Mouse (Mus musculus) frontal cortex, adult 2 months (tissue): ENCODE measurements around the gene Klra2. TPM values are rescaled to one million over a fixed set of nuclear protein-coding genes. Genes with fewer than 3 reads are reported as not detected.
"Not testable (repeated sequence)": the region's sequence is repeated elsewhere in the genome, so short reads cannot be mapped to it uniquely, and the experiment has no call there.

Experiments used
- DNase-seq, 2 experiments: peaks; one replicate each; pipeline ENCODE4 v3.0.0; 2022; ENCODE audit warnings: low spot score in 1 of 2; ENCODE audit errors: extremely low spot score in 1 of 2
- polyA plus RNA-seq: library from polyadenylated mRNA; depleted of rRNA; stranded (reverse); fragments of >200 nt; gene quantifications from 2 replicates; pipeline ENCODE4 v1.2.3, GENCODE M21; 2012; rRNA removed

Klra2 gene
- 0.18 and 0.23 TPM in 2 replicates for polyA plus RNA-seq

GRCm38 (mm10) chr6:131247206-131247605, at the start of gene Klra2:
TSS of gene Klra2 (minus strand) at chr6:131247362.
- no peak for DNase-seq

DNA sequence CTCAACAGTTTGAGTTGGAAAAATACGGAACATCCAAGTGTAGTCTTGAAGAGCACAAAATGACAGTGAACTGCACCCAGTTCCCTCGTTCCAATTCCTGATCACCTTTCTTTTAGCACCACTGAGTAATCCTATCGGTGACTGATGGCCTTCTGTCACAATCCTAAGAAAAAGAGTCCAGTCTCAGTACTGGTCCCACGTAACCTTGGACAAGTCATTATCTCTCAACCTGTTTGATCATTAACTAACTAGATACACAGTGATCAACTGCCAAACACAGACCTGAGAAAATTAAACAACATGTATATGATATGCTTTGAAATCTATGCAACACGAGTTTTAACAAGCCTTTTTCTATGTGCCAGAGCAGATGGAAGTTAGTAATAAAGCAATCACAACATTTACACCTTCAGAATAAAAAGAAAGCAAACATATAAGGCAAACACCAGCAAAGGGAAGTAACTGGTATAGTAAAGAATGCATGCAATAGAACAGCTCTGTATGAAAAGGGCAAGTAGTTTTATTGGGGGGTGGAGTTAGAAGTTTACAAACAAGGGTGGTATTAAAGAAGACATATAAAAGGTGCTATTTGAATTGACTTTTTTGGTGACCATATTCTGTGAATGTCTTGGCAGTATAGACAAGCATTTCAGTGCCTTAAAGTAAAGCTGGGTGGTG, 47.4 kb upstream of the Klra2 start:
- DNase-seq = no peak

DNA sequence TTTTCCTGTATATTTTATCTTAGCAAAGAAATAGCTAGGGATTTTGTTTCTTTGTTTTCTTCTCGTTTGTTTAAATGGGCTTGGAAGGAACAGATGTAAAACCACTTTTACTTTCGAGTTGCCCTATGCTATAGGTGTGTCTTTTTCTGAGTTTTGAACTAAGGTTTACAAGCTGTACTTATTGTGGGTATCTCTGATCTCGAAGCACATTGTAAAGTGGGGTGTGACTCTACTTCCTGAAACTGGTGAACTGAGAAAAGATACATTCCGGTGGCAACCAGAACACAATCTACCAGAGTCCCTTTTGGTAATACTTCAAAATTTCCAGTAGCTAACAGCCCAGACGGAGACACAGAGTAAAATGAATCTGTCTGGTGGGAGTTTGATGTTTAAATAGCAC, 46.8 kb upstream of the Klra2 start:
- DNase-seq = no peak

DNA sequence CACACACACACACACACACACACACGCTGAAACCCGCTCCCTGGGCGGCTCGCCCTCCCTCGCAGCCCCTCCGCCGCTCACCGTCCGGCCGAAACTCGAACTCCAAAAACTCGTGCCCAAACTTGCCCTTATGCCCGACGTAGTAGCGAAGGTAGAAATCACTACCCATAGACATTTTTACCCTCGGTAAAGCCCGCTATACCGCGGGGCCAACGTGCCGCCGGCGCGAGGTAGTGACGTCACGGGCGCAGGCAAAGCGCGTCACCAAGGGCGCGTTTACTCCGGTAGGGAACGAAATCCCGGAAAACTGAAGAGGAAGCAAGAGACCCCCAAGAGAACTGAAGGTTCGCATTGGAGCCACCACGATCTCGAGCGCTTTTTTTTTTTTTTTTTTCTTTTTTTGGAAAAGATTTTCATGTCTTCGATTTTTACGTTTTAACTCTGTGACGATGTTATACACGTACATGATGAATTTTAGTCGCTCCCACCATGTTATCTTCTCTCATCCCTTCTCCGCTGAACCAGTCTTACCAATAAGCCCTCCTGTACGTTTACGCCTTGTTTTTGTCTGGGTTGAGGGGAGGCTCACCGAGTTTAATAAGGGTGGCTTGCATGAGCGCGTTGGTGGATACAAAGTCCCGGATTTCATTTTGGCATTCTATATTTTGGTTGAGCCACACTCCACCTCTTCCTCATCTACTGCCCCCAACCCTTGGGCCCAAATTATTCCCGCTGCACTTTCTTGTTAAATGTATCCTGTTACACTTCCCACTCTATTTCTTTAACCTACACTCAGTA, 46.0 kb upstream of the Klra2 start, which contains the start of gene Magohb:
TSS of gene Magohb (minus strand) at position 254 of the 798 bp plus-strand sequence.
- DNase-seq = peak; percentile 31 to 91

DNA sequence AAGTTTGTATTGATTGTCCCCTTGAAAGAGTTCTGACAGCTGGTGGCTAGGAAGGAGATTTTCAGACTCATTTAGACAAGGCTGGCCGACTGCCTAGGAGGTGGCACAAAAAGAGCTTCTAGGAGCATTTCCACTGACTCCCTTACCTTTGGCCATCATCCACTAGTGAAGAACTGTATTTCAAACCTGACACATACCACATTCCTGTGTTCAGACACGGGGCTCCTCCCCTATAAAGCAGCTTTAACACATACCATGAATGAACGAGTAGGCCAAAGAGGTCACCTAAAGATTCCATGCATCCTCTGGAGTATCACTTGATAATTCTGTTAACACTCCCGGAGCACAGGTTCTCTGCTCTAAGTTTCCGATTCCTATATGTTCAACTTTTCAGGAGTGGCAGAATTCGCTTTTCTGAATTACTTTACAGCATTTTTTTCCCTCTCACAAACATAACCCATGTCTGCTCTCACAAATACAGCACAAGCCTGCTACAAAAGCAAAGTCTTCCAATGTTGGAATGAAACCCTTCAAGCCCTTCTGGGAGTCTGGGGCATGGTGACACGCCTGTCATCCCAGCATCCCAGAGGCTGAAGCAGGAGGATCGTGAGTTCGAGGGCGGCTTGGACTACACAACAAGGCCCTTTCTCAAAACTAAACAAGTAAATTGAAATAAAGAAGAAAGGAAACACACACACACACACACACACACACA, 45.3 kb upstream of the Klra2 start:
- DNase-seq = peak in 1 of 2 experiments; percentile 33

GRCm38 (mm10) chr6:131290430-131290829, 43.3 kb upstream of the Klra2 start:
- peak in 1 of 2 experiments; percentile 41 for DNase-seq

GRCm38 (mm10) chr6:131278160-131278559, 31.0 kb upstream of the Klra2 start:
- not testable (repeated sequence) for DNase-seq

- DNase-seq = no peak
These were observed 29.5 kb upstream of the Klra2 start for GRCm38 (mm10) chr6:131276659-131277058.

- DNase-seq = no peak
These were observed 25.1 kb upstream of the Klra2 start for GRCm38 (mm10) chr6:131272311-131272710.

DNA sequence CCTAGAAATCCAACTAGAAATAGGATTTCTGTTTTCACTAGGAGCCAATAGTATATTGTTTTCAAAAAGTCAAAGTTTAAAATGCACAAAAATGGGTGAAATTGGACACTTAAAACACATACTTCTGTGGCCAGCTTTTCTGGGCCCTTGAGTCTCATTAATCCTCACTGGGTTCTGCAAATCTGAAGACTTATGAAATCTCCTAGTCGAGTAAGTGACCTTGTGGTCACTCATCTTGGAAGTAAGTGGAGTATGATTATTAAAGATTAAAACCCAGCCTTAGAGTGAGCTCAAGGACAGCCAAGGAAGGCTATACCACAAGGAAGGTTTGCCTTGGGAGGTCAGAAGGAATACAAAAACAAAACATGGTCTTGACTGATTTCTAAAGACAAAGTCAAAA, 23.1 kb upstream of the Klra2 start:
- no peak for DNase-seq

- DNase-seq = no peak
These were observed 22.4 kb upstream of the Klra2 start for GRCm38 (mm10) chr6:131269599-131269998.

GRCm38 (mm10) chr6:131264175-131264574, 17.0 kb upstream of the Klra2 start:
- DNase-seq = no peak

DNA sequence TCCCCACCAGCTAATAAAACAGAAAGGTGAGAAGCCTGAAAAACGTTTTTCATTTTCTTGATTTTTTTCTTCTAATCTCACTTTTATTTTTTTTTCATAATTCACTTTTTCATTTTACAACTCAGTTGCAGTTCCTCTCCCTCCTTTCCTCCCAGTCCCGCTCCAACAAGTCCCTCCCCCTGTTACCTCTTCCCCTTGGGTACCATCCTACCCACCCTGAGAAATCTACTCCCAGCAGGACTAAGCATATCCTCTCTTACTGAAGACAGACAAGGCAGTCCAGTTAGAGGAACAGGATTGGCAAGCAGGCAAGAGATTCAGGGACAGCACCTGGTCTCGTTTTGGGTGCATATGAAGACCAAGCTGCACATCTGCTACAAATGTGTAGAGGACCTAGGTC, 15.6 kb upstream of the Klra2 start:
- no peak for DNase-seq

DNA sequence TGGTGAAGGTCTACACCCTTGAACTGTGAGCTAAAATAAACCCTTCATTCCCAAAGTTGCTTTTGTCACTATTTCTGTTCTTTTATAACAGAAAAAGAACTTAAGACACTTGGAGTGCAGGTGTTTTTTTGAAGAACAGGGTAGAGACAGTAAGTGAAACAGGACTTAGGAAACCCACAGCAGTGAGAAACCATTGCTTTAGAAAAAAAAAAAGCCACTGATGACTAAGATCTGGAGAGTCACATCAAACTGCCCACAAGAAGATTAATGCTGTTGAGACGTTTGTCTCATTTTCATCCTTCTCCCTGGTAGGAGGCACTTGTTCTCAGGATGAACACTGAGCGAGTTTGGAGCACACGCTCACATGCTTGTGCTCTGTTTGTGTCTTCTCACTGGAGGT, 14.8 kb upstream of the Klra2 start:
- DNase-seq = no peak

GRCm38 (mm10) chr6:131245081-131245480, 2.1 kb downstream of the Klra2 start:
- DNase-seq = no peak

Other genes starting within 250 kb of the Klra2 start
- 12.9 and 13.5 TPM in 2 replicates for gene Magohb, start 45.9 kb upstream of the Klra2 start, polyA plus RNA-seq
- 0.44 TPM in 2 replicates for gene Styk1, start 106.2 kb upstream of the Klra2 start, polyA plus RNA-seq
- 70.5 and 75.2 TPM in 2 replicates for gene Ybx3, start 141.1 kb upstream of the Klra2 start, polyA plus RNA-seq
- not detected in 2 replicates for gene 5430401F13Rik, start 239.0 kb upstream of the Klra2 start, polyA plus RNA-seq
- gene Gm6619, start 239.0 kb upstream of the Klra2 start, polyA plus RNA-seq = not detected in 2 replicates